Mouse (Mus musculus): ENCODE results near the gene Invs. TPM values are rescaled to one million over a fixed set of nuclear protein-coding genes. Genes with fewer than 3 reads are reported as not detected.

Gene Invs
- polyA plus RNA-seq, 1 experiment = not detected

DNA sequence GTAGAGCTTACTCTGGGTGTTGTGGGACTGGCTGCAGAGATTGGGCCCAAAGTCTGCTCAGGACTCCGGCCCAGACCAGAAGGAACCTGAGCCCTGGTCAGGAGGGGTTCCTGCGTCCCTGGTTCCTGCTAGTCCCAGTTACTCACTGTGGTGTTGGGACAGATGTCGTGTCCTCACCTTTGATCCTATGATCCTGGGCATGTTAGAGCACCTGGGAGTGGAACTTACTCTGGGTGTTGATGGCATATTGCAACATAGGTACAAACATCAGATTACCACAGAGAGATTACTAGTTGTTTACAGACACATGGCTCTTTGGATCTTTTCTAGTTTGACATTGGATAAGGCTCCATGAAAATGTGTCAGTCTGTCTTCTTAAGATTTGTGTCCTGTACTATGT is 35.3 kb downstream of the Invs start:
- 93% methylated on average over 3 of the region's 3 CpGs for WGBS
- TF ChIP-seq CTCF (IDR thresholded peaks at IDR 0.05; ENCODE audit: insufficient read depth, low read depth, low read length) (no peak), POLR2A (IDR thresholded peaks at IDR 0.05; ENCODE audit: insufficient read depth, low read depth, low read length) (no peak)
- no peaks in the 10 kb centered on the region for H3K4me1 ChIP-seq (ENCODE audit: control insufficient read depth, insufficient read depth, low read length)
- H3K4me3 ChIP-seq (ENCODE audit: insufficient read depth, low read depth, low read length) = no peak overlapping the region
- no peak overlapping the region for H3K27ac ChIP-seq (ENCODE audit: insufficient read depth, low read depth, low read length)

DNA sequence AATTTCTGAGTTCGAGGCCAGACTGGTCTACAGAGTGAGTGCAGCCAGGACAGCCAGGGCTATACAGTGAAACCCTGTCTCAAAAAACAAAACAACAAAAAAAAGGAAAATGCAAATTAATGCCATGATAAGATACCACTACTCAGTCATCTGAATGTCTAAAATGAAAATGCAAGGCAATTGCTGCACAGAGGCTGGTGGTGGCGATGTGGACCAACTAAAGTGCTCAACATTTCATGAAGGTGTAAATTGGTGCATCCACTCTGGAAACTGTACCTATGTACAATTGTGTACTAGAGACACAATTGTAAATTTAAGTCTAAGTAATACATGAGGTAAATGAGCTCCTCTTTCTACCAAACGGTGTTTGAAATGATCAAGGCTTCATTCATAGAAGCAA is 36.5 kb downstream of the Invs start:
- Histone ChIP-seq H3K4me3 (ENCODE audit: insufficient read depth, low read depth, low read length) (no peak overlapping the region), H3K4me1 (ENCODE audit: control insufficient read depth, insufficient read depth, low read length) (no peaks in the 10 kb centered on the region), H3K27ac (ENCODE audit: insufficient read depth, low read depth, low read length) (no peak overlapping the region)
- 90% methylated on average over 3 of the region's 3 CpGs for WGBS
- TF ChIP-seq CTCF (IDR thresholded peaks at IDR 0.05; ENCODE audit: insufficient read depth, low read depth, low read length) = no peak
- TF ChIP-seq POLR2A (IDR thresholded peaks at IDR 0.05; ENCODE audit: insufficient read depth, low read depth, low read length) = no peak

DNA sequence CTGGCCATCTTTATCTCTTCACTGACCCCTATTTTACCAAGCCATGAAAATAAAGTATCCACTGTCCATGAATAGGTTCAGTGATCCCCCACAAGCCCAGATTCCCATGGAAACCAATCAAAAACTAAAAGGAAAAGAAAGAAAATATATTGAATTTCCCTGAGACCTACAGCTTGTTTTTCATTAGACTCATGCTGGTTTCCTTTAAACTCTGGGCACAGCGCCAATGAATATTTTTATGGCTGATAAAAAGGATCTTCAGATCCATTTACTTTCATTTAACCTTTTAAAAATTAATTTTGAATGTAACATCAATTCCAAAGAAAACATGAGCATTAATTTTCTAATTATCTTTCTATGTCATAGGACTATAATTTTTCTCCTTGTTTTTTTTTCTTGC is 41.7 kb downstream of the Invs start:
- 79% methylated on average over 1 of the region's 1 CpGs for WGBS
- TF ChIP-seq POLR2A (IDR thresholded peaks at IDR 0.05; ENCODE audit: insufficient read depth, low read depth, low read length) (no peak), CTCF (IDR thresholded peaks at IDR 0.05; ENCODE audit: insufficient read depth, low read depth, low read length) (no peak)

DNA sequence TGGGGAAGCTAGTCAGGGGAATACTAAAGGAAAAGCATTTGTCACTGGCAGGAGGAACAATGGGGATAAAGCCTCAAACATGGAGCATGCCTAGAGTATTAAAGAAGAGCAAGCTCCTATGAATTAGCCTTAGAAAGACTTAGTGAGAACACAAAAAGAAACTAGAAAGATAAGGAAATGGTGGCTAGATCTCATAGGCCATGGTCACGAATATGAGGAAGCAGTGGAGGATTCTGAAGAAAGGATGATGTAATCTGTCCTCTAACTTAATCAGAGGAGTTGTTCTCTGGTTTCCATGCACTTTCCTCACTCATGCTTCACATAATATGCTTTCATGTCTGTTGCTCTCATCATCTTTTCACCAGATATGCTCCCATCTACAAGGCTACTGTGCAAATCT is 42.5 kb downstream of the Invs start:
- Histone ChIP-seq H3K4me3 (ENCODE audit: insufficient read depth, low read depth, low read length) (no peak overlapping the region), H3K4me1 (ENCODE audit: control insufficient read depth, insufficient read depth, low read length) (no peaks in the 10 kb centered on the region), H3K27ac (ENCODE audit: insufficient read depth, low read depth, low read length) (no peak overlapping the region)
- TF ChIP-seq CTCF (IDR thresholded peaks at IDR 0.05; ENCODE audit: insufficient read depth, low read depth, low read length) (no peak), POLR2A (IDR thresholded peaks at IDR 0.05; ENCODE audit: insufficient read depth, low read depth, low read length) (no peak)
- WGBS = 80% methylated on average over 1 of the region's 1 CpGs

More for the DNA sequence above, 41.7 kb downstream of the Invs start:
- no peaks in the 10 kb centered on the region for H3K4me1 ChIP-seq (ENCODE audit: control insufficient read depth, insufficient read depth, low read length)
- H3K4me3 ChIP-seq (ENCODE audit: insufficient read depth, low read depth, low read length) = no peak overlapping the region
- H3K27ac ChIP-seq (ENCODE audit: insufficient read depth, low read depth, low read length) = no peak overlapping the region

DNA sequence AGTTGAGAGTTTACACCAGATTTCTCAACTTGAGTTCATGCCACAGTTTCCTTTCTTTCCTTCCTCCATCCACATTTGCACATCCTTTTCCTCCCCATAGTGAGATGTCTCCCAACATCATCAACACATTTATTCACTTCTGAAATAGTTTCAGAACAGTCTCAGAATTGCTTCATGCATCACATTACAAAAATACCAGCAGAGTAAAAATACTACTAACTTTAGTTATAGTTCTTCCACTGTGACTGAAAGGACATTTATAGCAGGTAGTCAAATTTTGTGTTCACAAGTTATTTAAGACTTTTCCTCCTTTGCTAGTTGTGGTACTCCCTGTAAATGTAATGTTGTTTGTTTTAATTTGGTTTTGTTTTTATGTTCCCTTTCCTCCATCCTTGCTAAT is 47.6 kb downstream of the Invs start:
- Histone ChIP-seq H3K27ac (ENCODE audit: insufficient read depth, low read depth, low read length) (no peak overlapping the region), H3K4me1 (ENCODE audit: control insufficient read depth, insufficient read depth, low read length) (no peaks in the 10 kb centered on the region), H3K4me3 (ENCODE audit: insufficient read depth, low read depth, low read length) (no peak overlapping the region)
- TF ChIP-seq POLR2A (IDR thresholded peaks at IDR 0.05; ENCODE audit: insufficient read depth, low read depth, low read length) (no peak), CTCF (IDR thresholded peaks at IDR 0.05; ENCODE audit: insufficient read depth, low read depth, low read length) (no peak)

DNA sequence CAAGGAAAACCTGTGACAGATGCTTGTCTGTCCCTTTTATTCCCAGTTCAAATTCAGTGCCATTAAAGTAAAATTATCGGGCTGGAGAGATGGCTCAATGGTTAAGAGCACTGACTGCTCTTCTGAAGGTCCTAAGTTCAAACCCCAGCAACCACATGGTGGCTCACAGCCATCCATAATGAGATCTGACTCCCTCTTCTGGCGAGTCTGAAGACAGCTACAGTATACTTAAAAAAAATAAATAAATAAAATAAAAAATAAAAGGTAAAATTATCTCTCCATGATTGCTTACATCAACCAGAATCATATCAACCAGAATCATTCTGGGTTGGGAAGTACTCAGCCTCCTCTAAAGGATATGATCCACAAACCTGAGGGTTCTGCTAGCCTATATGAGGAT is 48.5 kb downstream of the Invs start:
- H3K27ac ChIP-seq (ENCODE audit: insufficient read depth, low read depth, low read length) = no peak overlapping the region
- no peaks in the 10 kb centered on the region for H3K4me1 ChIP-seq (ENCODE audit: control insufficient read depth, insufficient read depth, low read length)
- WGBS = 74% methylated on average over 2 of the region's 2 CpGs
- no peak overlapping the region for H3K4me3 ChIP-seq (ENCODE audit: insufficient read depth, low read depth, low read length)
- TF ChIP-seq POLR2A (IDR thresholded peaks at IDR 0.05; ENCODE audit: insufficient read depth, low read depth, low read length) (no peak), CTCF (IDR thresholded peaks at IDR 0.05; ENCODE audit: insufficient read depth, low read depth, low read length) (no peak)

DNA sequence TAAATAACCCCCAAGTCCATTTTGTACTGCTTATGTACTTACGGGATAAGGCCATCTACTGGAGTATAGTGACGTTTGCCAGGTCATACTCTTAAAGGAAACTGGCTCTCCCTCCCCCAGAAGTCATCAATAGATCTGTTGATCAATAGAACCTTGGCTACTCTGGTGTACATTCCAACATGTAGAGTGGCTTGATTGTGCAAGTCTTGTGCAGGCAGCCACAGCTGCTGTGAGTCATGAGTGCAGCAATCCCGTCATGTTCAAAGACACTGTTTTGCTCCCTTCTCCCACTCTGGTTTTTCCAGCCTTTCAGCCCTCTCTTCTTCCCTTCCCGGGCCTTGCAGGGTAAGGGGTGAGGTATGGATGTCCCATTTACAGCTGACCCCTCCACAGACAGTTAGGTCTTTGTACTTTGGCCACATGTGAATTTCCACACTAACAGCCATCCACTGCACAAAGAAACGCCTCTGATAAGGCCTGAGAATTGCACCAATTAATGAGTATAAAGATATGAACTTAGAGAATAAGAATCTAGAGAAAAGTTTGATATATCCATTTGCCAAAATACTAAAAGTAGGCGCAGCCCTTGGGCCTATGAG is 53.0 kb downstream of the Invs start:
- TF ChIP-seq POLR2A (IDR thresholded peaks at IDR 0.05; ENCODE audit: insufficient read depth, low read depth, low read length) (no peak), CTCF (IDR thresholded peaks at IDR 0.05; ENCODE audit: insufficient read depth, low read depth, low read length) (no peak)
- no peak overlapping the region for H3K4me3 ChIP-seq (ENCODE audit: insufficient read depth, low read depth, low read length)
- 86% methylated on average over 6 of the region's 6 CpGs for WGBS
- no peaks in the 10 kb centered on the region for H3K4me1 ChIP-seq (ENCODE audit: control insufficient read depth, insufficient read depth, low read length)
- H3K27ac ChIP-seq (ENCODE audit: insufficient read depth, low read depth, low read length) = no peak overlapping the region

DNA sequence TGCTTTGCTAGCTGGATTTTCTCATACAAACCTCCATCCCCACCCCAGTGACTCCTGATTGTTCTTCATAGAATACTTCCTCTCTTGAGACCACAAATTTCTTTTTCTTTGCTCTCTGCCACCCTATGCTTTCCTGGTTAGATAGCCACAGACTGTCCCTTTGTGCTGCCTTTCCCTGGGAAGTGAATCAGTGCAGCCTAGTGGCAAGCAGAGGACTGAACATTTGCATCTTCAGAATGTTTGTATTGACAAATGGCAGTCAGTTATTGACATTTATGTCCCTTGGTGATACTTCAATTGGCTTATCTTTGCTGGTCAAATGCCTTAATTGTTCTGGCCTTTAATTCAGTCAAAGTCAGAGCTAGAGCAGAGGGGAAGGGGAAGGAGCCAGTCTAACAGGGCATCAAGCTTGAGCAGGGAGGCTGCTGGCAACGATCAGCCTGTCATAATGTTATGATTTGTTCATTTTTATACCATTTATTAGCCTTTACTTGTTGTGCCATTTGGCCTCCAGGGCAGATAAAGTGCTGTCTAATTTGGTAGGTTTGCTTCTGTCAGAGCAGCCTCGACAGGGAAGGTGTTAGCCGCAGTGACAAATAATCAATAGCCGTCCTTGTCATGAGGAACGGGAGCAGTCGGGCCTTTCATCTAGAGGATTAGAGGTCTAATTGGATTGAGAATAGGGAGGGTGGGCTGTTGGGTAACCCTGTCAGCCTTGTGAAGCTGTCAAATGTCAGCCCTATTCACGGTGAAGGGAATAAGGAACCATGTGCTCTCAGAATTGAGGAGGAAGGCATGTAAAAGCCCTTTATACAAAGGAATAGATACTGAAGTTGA is 55.6 kb downstream of the Invs start:
- WGBS = 44% methylated on average over 7 of the region's 7 CpGs
- TF ChIP-seq CTCF (IDR thresholded peaks at IDR 0.05; ENCODE audit: insufficient read depth, low read depth, low read length) (no peak), POLR2A (IDR thresholded peaks at IDR 0.05; ENCODE audit: insufficient read depth, low read depth, low read length) (no peak)
- no peak overlapping the region for H3K4me3 ChIP-seq (ENCODE audit: insufficient read depth, low read depth, low read length)
- H3K27ac ChIP-seq (ENCODE audit: insufficient read depth, low read depth, low read length) = no peak overlapping the region
- H3K4me1 ChIP-seq (ENCODE audit: control insufficient read depth, insufficient read depth, low read length) = no peaks in the 10 kb centered on the region

DNA sequence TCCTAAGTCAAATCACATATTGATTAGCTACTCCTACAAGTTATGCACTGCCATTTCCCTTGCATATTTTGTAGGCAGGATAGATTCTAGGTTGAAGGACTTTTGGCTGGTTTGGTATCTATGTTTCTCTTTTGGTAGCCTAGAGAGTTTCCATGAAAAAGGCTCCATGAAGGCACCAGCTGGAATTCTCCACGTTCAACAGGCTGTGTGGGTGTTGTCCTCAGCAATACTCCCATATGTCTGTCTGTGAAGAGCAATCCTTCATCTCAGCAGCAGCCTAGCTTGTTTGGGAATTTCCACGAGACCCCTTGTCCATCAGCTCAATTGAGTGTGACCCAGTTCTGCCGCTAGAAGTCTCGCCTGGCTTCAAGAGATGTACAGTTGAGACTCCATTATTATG is 63.1 kb downstream of the Invs start:
- Histone ChIP-seq H3K27ac (ENCODE audit: insufficient read depth, low read depth, low read length) (no peak overlapping the region), H3K4me1 (ENCODE audit: control insufficient read depth, insufficient read depth, low read length) (no peaks in the 10 kb centered on the region), H3K4me3 (ENCODE audit: insufficient read depth, low read depth, low read length) (no peak overlapping the region)
- 92% methylated on average over 4 of the region's 4 CpGs for WGBS
- TF ChIP-seq POLR2A (IDR thresholded peaks at IDR 0.05; ENCODE audit: insufficient read depth, low read depth, low read length) (no peak), CTCF (IDR thresholded peaks at IDR 0.05; ENCODE audit: insufficient read depth, low read depth, low read length) (no peak)
